Mouse (Mus musculus) heart, embryonic 15.5 days (tissue): ENCODE results near the gene Xrn2. TPM values are rescaled to one million over a fixed set of nuclear protein-coding genes. Genes with fewer than 3 reads are reported as not detected.
A peak's percentile ranks its signal among the peaks of the same experiment; 100 is the strongest.

Source experiments
- ATAC-seq: fragments of 200-750 bp; cut with Nextera tagmentation; replicated peaks from 2 replicates; pipeline ENCODE4 v1.8.0; 2017; ENCODE audit warnings: low read depth, moderate TSS enrichment; ENCODE audit not compliant: insufficient number of reproducible peaks, insufficient read depth, low FRiP score
- H3K27ac ChIP-seq: fragments of 300-500 bp; sonication (generic); 2 replicates; pipeline ENCODE4 v1.5.1; 2015; ENCODE audit warnings: mild to moderate bottlenecking, inconsistent platforms
- H3K27me3 ChIP-seq: fragments of 300-500 bp; sonication (generic); 2 replicates; pipeline ENCODE4 v1.6.1; 2015; ENCODE audit warnings: inconsistent platforms
- H3K36me3 ChIP-seq: fragments of 300-500 bp; sonication (generic); 2 replicates; pipeline ENCODE4 v1.6.1; 2015; ENCODE audit warnings: mild to moderate bottlenecking, inconsistent platforms
- H3K4me1 ChIP-seq: fragments of 300-500 bp; sonication (generic); replicated peaks from 2 replicates; pipeline ENCODE4 v1.6.1; 2015; ENCODE audit warnings: inconsistent platforms
- H3K4me2 ChIP-seq: fragments of 300-500 bp; sonication (generic); 2 replicates; pipeline ENCODE4 v1.6.1; 2015; ENCODE audit warnings: inconsistent platforms, mild to moderate bottlenecking, moderate library complexity
- H3K4me3 ChIP-seq: fragments of 300-500 bp; sonication (generic); 2 replicates; pipeline ENCODE4 v1.5.1; 2015; ENCODE audit warnings: mild to moderate bottlenecking, inconsistent platforms
- H3K9ac ChIP-seq: fragments of 300-500 bp; sonication (generic); 2 replicates; pipeline ENCODE4 v1.6.1; 2015; ENCODE audit warnings: mild to moderate bottlenecking, inconsistent platforms
- H3K9me3 ChIP-seq: fragments of 300-500 bp; sonication (generic); replicated peaks from 2 replicates; pipeline ENCODE4 v1.6.1; 2016; ENCODE audit warnings: inconsistent platforms
- WGBS: fragments of 180-500 bp; shearing (Covaris S2); methylation state at CpG from one replicate; pipeline ENCODE4 v1.1.7; 2015; ENCODE audit warnings: mixed read lengths; 5-methylcytosine and 5-hydroxymethylcytosine counted together
- polyA plus RNA-seq: library from polyadenylated mRNA; unstranded; fragments of >200 nt; fragmentation: Nextera tagmentation; extraction: Ambion mirVana; gene quantifications from 2 replicates; pipeline ENCODE4 v1.2.1, GENCODE M21; 2015

Gene Xrn2
- polyA plus RNA-seq, 1 experiment from 2014 or later, result 40.4 TPM

GRCm38 (mm10) chr2:147067480-147068246, 54.9 kb downstream of the Xrn2 start:
- no peaks in the 10 kb centered on the region for H3K4me1 ChIP-seq
- no peak for ATAC-seq

DNA sequence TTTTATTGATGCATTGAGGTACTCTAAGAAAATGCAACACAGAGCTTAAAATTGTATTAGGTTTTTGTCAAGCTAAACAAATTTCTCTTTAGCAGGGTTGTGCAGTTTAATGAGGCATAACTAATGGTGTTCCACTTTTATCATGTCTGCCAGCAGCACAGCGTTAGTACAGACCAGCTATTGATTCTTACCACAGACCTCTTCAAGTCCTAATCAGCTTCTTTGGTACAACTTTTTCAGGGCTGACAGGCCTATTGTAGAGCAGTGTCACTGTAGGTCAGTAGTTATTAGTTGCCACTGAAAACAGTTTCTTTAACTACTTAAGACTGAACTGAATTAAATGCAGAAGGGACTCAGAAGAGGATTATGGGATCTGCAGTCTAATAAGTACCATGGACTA, 56.3 kb downstream of the Xrn2 start:
- no peak overlapping the region for H3K4me2 ChIP-seq
- H3K27me3 ChIP-seq, result no peaks in the 10 kb centered on the region
- H3K9ac ChIP-seq, result no peak overlapping the region
- H3K27ac ChIP-seq, result no peak overlapping the region
- H3K9me3 ChIP-seq, result no peaks in the 10 kb centered on the region
- H3K4me1 ChIP-seq, result no peaks in the 10 kb centered on the region
- no peak overlapping the region for H3K4me3 ChIP-seq
- no peak for ATAC-seq
- peaks cover 18% of the 10 kb centered on the region for H3K36me3 ChIP-seq
- 82% methylated on average over 1 of the region's 1 CpGs for WGBS

More at GRCm38 (mm10) chr2:147067480-147068246, 54.9 kb downstream of the Xrn2 start:
- WGBS, result 83% methylated on average over 1 of the region's 1 CpGs
- Histone ChIP-seq H3K9me3 (no peaks in the 10 kb centered on the region), H3K4me3 (no peak overlapping the region), H3K9ac (no peak overlapping the region), H3K27me3 (no peaks in the 10 kb centered on the region), H3K36me3 (peaks cover 21% of the 10 kb centered on the region), H3K4me2 (no peak overlapping the region), H3K27ac (no peak overlapping the region)

- Histone ChIP-seq H3K27ac (no peak overlapping the region), H3K4me3 (no peak overlapping the region), H3K9ac (no peak overlapping the region), H3K27me3 (no peaks in the 10 kb centered on the region), H3K4me1 (no peaks in the 10 kb centered on the region), H3K4me2 (no peak overlapping the region), H3K9me3 (no peaks in the 10 kb centered on the region), H3K36me3 (peaks cover 14% of the 10 kb centered on the region)
- WGBS, result 73% methylated on average over 1 of the region's 1 CpGs
- no peak for ATAC-seq
Measured at GRCm38 (mm10) chr2:147070305-147070704, 57.5 kb downstream of the Xrn2 start.

GRCm38 (mm10) chr2:147073962-147074361, 61.2 kb downstream of the Xrn2 start:
- WGBS, result 92% methylated on average over 2 of the region's 2 CpGs
- Histone ChIP-seq H3K27me3 (peaks cover under 1% of the 10 kb centered on the region; the same call in 1 of the 2 replicates), H3K27ac (no peak overlapping the region), H3K4me2 (no peak overlapping the region), H3K36me3 (peaks cover 25% of the 10 kb centered on the region), H3K4me1 (no peaks in the 10 kb centered on the region), H3K9ac (no peak overlapping the region), H3K4me3 (no peak overlapping the region), H3K9me3 (no peaks in the 10 kb centered on the region)
- ATAC-seq, result no peak

DNA sequence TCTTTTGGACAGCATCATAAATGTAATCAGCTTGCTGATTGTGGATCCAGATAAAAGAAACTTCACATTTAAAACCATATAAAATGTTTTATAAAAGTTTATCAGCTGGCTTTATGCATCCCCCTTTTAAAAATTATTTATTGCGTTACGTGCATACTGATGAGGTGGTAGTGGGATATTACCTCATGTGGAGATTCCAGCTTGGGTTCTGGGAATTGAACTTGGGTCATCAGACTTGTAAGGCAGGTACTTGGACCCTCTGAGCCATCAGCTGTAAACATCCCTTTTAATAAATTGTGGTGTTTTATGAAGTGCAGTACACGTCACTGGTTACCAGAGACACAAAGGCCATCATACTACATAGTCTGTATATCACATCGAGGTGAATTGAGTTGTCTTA, 61.6 kb downstream of the Xrn2 start:
- H3K27me3 ChIP-seq, result peaks cover 5% of the 10 kb centered on the region
- no peak overlapping the region for H3K27ac ChIP-seq
- no peak for ATAC-seq
- H3K4me3 ChIP-seq, result no peak overlapping the region
- H3K4me1 ChIP-seq, result no peaks in the 10 kb centered on the region
- peaks cover 25% of the 10 kb centered on the region for H3K36me3 ChIP-seq
- no peaks in the 10 kb centered on the region for H3K9me3 ChIP-seq
- H3K9ac ChIP-seq, result no peak overlapping the region
- H3K4me2 ChIP-seq, result no peak overlapping the region
- WGBS, result 93% methylated on average over 4 of the region's 4 CpGs

DNA sequence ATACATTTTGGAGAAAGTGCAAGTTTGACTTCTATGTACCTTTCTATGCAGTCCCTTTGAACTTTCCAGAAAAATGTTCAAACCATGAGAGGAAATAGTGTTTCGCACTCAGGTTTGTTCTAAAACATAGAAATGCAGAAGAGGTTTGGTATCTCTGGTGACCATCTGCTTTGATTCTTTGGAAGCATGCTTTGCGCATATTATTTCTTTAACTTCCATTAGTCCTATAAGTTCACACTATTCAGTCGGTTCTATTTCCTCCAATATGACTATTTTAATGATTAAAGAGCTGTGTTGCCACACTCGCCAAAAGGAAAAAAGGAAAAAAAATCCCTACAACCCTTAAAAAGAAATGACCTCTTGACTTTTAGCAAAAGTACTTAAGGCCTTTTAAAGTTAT, 69.6 kb downstream of the Xrn2 start:
- 67% methylated on average over 4 of the region's 4 CpGs for WGBS
- no peak overlapping the region for H3K27ac ChIP-seq
- H3K4me2 ChIP-seq, result no peak overlapping the region
- H3K9me3 ChIP-seq, result no peaks in the 10 kb centered on the region
- no peaks in the 10 kb centered on the region for H3K36me3 ChIP-seq
- ATAC-seq, result no peak
- no peak overlapping the region for H3K9ac ChIP-seq
- H3K4me3 ChIP-seq, result no peak overlapping the region
- peaks cover 20% of the 10 kb centered on the region for H3K4me1 ChIP-seq
- H3K27me3 ChIP-seq, result peaks cover 78% of the 10 kb centered on the region

- Histone ChIP-seq H3K4me2 (peak overlapping the region; percentile 84), H3K4me3 (peak overlapping the region; percentile 45), H3K9ac (no peak overlapping the region), H3K4me1 (peaks cover 20% of the 10 kb centered on the region), H3K27ac (no peak overlapping the region), H3K27me3 (peaks cover 85% of the 10 kb centered on the region), H3K9me3 (no peaks in the 10 kb centered on the region), H3K36me3 (no peaks in the 10 kb centered on the region)
- WGBS, result 1% methylated on average over 72 of the region's 72 CpGs
- peak; percentile 43; the same call in 1 of the 2 replicates for ATAC-seq
Measured at GRCm38 (mm10) chr2:147083471-147084365, 70.9 kb downstream of the Xrn2 start.

GRCm38 (mm10) chr2:147084366-147085071, 71.7 kb downstream of the Xrn2 start:
- Histone ChIP-seq H3K4me3 (peak overlapping the region; percentile 45), H3K4me1 (peaks cover 20% of the 10 kb centered on the region), H3K4me2 (peak overlapping the region; percentile 84), H3K9me3 (no peaks in the 10 kb centered on the region), H3K27ac (no peak overlapping the region), H3K9ac (no peak overlapping the region), H3K27me3 (peaks cover 79% of the 10 kb centered on the region), H3K36me3 (no peaks in the 10 kb centered on the region)
- 2% methylated on average over 90 of the region's 106 CpGs for WGBS
- no peak for ATAC-seq

GRCm38 (mm10) chr2:147085072-147085870, 72.5 kb downstream of the Xrn2 start, which contains the start of gene Nkx2-4:
Gene Nkx2-4 (minus strand): TSS chr2:147085445.
- H3K27me3 ChIP-seq, result peaks cover 76% of the 10 kb centered on the region
- no peak within 1 kb of the TSS for H3K27ac ChIP-seq
- peak within 1 kb of the TSS; percentile 45 for H3K4me3 ChIP-seq
- peak within 1 kb of the TSS; percentile 84 for H3K4me2 ChIP-seq
- H3K36me3 ChIP-seq, result no peaks in the 10 kb centered on the region
- H3K4me1 ChIP-seq, result peaks cover 20% of the 10 kb centered on the region
- no peaks in the 10 kb centered on the region for H3K9me3 ChIP-seq
- ATAC-seq, result no peak
- no peak within 1 kb of the TSS for H3K9ac ChIP-seq
- under 1% methylated on average over 73 of the region's 82 CpGs for WGBS

DNA sequence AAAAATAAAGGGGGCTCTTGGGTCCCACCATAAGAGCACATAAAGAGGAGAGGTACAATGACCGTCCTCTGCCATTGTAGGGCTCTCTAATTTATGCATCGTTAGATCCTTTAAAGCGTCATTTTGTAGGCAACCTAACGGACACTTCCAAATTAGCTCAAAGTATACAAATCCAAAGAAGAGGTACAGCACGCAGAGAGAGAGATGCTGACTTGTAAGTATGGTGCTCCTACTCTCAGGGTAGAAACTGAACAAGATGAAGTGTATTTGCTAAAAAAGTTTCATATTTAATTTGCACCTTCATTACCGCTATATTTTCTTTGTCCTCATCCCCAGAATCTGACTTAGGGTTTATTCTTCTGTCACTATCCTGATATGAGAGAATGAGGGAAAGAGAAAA, 73.1 kb downstream of the Xrn2 start:
- H3K4me3 ChIP-seq, result no peak overlapping the region
- H3K27ac ChIP-seq, result no peak overlapping the region
- H3K4me2 ChIP-seq, result no peak overlapping the region
- no peak for ATAC-seq
- whole genome bisulfite sequencing, result 11% methylated on average over 6 of the region's 6 CpGs
- H3K9ac ChIP-seq, result no peak overlapping the region
- H3K36me3 ChIP-seq, result no peaks in the 10 kb centered on the region
- H3K4me1 ChIP-seq, result peaks cover 20% of the 10 kb centered on the region
- no peaks in the 10 kb centered on the region for H3K9me3 ChIP-seq
- H3K27me3 ChIP-seq, result peaks cover 72% of the 10 kb centered on the region
